Mouse (Mus musculus): ENCODE results near the gene Dram1. TPM values are rescaled to one million over a fixed set of nuclear protein-coding genes. Genes with fewer than 3 reads are reported as not detected.
A peak's percentile ranks its signal among the peaks of the same experiment; 100 is the strongest.
"Not testable (repeated sequence)": the region's sequence is repeated elsewhere in the genome, so short reads cannot be mapped to it uniquely, and the experiment has no call there.

Dram1 gene
- total RNA-seq, 2 experiments from 2014 or later: 1.6 to 2.1 TPM

DNA sequence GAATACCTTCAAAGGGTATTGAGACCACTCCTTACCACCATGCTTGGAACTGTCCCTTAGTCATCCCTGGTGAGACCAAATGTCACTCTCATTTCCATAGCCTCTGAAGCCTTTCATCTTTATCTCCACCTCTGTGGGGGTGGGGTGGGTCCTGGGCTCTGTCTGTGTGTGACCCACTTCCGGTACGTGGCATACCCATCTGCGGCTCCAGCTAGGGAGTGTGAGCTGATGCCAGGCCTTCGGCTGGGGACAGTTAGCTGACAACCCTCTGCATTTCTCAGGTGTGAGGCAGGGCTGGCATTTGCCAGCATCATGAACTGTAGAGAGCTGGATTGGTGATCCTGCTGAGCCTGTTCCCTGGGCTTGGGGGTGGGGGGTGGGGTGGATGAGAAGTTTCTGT is 10.7 kb upstream of the Dram1 start:
- no peak for DNase-seq
- intact Hi-C loops (cut with DNase I): no loop called here

DNA sequence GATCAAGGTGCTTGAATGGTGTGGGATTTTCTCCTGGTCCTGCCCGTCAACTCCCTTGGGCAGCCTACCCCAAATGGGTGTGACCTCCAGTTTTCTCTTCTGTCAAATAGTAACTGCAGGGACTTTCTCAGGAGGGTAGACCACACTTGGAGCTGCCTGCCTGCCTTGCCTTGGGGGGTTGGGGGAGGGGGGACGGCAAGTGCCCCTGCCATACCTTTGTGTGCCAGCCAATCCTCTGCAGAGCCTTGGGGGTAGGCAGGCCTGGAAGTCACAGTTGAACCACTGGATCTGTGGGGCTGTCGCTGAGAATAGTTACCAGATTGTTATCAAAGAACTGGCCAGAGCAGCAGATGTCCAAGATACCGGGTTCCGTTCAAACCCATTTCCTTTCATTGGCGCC is 7.4 kb upstream of the Dram1 start:
- no peak for DNase-seq
- intact Hi-C loops (cut with DNase I): no loop called here

DNA sequence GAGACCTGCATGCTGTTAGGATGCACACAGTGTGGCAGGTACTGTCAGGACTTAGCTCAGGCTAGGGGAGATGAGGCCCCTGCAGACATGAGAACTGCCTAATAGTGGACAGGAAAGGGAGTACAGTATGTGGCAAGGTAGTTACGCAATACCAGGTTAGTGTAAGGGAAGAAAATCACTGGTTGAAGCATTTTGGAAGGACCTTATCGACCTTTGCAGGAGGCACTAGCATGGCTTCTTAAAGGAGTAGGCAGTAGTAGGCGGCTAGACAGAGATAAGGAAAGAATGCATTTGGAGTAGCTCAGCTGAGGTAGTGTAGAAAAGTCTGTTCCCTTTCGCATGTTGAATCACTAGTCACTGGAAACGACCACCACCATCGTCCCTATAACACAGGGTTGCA is 6.9 kb upstream of the Dram1 start:
- DNase-seq: no peak

DNA sequence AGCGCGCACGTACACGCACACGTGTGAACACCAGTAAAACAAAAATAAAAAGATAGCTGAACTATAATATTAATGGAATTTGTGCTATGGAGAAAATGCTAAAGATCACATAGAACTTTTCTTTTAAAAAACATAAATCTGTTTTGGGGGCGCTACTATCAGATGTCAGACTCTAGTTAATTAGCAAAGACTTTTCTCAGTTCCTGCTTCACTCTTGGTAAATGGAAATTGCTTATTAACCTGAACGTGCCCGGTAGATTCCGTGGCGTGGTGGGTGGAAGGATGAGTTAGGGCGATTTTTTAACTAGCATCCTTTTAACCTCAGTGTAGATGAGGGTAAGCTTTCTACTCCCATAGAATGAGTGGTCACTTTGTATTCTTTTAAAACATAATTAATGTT is 6.4 kb upstream of the Dram1 start:
- DNase-seq: no peak
- intact Hi-C loops (cut with DNase I): no loop called here

More for the DNA sequence above, 6.9 kb upstream of the Dram1 start:
- intact Hi-C loops (cut with DNase I): no loop called here

DNA sequence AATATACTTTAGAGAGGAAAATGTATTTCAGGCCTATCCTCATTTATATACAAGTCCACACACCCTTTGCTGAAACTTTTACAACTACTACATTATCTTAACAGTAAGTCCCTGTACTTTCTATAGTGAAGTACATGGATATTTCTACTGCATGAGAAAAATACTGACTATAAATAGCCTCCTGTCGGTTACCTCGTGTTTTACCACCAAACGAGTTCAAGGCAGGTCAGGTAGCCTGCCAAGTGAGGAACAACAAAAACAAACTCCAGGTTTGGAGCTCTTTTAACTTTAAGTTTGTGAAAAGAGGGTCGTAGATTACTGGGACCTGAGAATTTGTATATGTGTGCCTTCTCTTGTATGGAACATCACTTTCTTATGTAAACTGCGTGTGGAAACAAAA is 5.2 kb upstream of the Dram1 start:
- intact Hi-C loops (cut with DNase I): no loop called here
- DNase-seq: no peak

DNA sequence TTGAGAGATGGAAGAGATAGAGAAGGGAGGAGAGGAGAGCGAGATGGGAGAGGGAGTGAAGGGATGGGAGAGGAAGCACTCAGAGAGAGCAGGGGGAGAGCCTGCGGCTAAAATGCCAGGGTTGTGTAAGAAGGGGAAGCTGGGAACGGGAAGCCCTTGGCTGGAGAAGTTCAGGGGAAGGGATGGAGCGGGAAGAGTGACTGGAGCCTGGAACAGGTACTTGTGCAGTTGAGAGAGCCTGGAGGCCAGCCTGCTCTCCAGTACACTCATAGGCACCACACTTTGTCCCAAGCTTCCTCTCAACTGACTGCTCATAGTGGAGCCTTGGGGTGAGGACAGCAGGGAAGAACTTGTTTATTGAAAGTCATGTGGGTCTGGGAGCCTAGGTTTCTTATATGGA is 4.6 kb upstream of the Dram1 start:
- intact Hi-C loops (cut with DNase I): no loop called here

DNA sequence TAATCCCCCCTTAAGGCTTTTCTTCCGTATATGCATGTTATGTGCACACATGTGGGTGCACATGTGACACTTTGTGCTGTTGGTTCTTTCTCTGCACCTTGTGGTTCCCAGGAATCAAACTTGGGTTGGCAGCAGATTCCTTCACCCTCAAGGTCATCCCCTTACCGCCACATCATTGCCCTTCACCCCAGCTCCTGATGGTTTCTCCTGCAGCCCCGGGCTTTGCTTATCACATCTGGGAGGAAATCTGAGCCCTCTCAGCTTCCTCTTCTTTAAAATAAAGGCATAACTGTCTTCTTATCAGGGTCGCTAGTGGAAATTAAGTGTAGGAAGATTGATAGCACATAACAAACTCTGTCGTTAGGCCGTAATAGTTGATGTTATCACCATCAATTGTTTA is 3.1 kb upstream of the Dram1 start:
- intact Hi-C loops (cut with DNase I): no loop called here

More for the DNA sequence above, 4.6 kb upstream of the Dram1 start:
- no peak for DNase-seq

DNA sequence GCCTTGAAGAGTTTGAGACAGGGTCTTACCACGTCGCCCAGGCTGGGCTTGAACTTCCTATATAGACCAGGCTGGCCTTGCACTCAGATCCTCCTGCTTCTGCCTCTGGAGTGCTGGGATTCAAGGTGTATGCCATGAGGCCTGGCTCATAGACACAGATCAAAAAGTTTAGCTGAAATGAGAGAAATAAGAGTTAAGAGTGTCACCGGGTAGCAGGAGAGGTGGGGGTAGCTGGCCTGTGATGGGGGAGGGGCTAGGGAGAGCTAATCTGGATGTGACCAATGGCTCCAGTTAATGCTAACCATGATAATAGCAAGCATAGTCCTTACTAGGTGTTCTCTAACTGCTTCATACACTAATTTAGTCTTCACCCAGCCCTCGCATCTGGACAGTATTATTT is 2.4 kb upstream of the Dram1 start:
- intact Hi-C loops (cut with DNase I): loop anchor here (2.0 kb wide), 1 partner anchor 46 kb away; no protein-coding TSS in a partner anchor

More for the DNA sequence above, 3.1 kb upstream of the Dram1 start:
- DNase-seq: no peak

DNA sequence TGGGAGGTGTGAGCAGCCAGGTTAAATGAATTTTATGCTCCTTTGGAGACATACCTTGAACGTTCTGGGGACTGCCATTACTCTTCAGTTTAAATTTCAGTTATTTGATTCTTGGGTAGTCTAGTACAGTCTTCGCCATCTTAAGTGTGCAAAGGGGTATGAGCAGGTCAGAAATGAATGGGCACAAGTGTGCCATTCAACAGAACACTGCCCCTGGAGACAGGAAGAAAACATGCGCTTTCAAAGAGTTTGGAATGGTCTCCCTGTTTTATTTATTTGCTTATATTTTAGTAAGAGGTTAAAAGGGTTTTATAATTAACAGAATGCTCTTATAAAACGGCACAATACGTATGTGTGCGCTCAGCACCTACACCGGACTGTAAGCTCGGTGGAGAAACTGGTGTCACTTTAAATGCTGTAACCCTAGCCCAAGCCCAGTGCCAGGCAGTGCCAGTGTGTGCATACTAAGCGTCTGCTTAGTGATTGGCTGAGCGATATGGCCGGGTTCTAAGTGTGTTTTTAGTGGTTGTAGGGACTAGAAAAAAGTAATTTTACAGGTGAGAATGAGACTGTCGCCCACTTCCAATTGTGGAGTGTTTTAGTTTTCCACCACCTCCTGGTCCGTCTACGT is 1.7 kb upstream of the Dram1 start:
- intact Hi-C loops (cut with DNase I): loop anchor here (2.0 kb wide), 1 partner anchor 46 kb away; no protein-coding TSS in a partner anchor
- no peak for DNase-seq

More for the DNA sequence above, 2.4 kb upstream of the Dram1 start:
- no peak for DNase-seq

DNA sequence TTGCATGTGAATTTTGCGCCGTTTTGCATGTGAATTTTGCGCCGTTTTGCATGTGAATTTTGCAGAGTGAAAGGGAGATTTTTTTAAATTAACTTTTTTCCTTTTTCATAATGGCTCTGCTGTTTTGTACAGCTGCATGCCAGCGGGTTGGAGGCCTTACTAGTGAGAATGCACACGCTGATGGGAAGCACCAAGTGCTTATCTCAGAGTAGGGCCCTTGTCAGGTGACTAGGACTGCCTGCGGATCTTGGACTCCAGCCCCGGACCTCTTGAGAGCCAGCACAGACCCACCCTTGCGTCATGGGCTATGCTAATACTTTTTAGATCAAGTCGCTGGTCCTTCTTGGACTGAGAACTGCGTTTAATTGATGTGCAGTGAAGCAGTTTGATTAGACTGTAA is 1.1 kb upstream of the Dram1 start:
- DNase-seq: peak; percentile 35
- intact Hi-C loops (cut with DNase I): loop anchor here (2.0 kb wide), 1 partner anchor 47 kb away; no protein-coding TSS in a partner anchor

DNA sequence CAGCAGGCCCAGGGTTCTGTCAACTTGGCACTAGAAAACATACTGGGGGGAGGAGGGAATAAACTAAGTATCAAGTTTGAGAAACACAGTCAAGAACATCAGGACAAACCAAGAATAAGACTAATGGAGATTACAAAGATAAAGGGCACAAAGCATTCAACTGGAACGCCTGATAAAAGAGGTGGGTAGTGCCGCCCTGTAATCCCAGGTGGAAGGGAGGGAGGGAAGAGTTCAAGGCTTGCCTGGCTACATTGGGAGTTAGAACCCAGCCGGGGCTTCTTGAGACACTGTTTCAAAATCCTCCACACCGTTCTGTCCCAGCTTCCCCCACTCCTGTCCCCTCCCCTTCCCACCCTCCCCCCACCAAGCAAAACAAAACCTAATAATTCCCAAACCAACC is 1.2 kb downstream of the Dram1 start:
- intact Hi-C loops (cut with DNase I): loop anchor here (5.0 kb wide), 1 partner anchor 290 kb away; no protein-coding TSS in a partner anchor
- DNase-seq: no peak

DNA sequence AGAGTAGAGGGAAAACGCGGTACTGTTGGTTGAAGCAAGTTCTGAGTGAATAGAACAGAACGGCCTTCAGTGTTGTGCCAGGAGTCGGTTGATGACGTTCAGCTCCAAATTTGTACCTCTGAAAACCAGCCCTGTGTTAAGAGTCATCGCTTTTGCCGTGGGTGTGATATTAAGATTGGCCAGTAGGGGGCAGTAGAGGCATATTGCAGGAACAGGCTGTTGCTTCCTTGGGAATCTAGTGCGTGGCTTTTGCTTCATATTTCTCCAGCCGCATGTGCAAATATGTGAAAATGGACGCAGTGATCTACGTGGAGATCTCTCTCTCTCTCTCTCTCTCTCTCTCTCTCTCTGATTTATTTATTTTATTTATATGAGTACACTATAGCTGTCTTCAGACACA is 2.1 kb downstream of the Dram1 start:
- intact Hi-C loops (cut with DNase I): loop anchor here (5.0 kb wide), 1 partner anchor 291 kb away; no protein-coding TSS in a partner anchor
- peak; percentile 84 for DNase-seq

DNA sequence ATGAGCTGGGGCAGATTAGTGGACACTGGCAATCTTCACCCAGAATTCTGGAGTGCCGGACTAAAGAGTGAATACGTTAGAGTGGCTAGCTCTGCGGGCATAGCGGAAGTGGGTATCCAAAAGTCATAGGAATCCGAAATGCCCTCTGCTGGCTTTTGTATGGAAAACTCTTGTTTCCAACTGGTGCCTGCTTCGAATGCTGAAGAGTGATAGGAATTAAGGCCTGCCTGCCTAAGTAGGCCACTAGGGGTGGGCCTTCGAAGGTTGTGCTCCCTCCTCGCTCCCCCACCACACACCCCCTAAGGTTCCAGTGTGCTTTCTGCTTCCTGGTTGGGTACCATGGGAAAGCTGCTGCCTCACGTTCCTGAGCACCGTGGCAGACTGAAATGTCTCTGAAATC is 3.9 kb downstream of the Dram1 start:
- intact Hi-C loops (cut with DNase I): loop anchor here (5.0 kb wide), 1 partner anchor 292 kb away; no protein-coding TSS in a partner anchor
- DNase-seq: no peak

DNA sequence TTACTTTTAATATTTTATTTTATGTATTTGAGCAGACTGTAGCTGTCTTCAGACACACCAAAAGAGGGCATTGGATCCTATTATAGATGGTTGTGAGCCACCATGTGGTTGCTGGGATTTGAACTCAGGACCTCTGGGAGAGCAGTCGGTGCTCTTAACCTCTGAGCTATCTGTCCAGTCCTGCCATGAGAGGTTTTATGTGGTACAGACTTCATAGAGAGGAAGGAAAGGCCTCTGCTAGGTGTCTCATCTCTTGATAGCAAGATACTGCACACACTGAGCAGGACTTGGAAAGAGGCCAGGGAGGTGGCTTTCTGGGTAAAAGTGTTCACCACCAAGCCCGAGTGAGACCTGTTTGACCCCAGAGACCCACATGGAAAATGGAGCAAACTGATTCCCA is 5.9 kb downstream of the Dram1 start:
- DNase-seq; intact Hi-C loops (cut with DNase I): not testable (repeated sequence)

DNA sequence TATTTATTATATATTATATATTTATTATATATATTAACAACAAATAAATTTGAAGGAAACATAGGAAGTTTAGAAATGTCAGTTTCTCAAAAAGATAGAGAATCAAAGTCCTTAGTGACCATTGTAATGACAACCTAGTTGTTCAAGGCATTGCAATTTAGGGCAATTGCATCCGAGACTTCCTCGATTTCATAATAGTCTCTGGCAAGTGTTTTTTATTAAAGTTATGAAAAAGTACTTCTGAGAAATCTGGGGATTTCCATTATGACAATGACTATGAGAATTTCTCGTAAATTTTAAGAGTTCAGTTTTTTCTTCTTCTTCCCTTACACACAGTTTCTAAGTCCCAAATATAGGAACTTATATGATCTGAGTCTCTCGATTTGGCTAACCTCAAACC is 6.4 kb downstream of the Dram1 start:
- DNase-seq: no peak
- intact Hi-C loops (cut with DNase I): no loop called here

DNA sequence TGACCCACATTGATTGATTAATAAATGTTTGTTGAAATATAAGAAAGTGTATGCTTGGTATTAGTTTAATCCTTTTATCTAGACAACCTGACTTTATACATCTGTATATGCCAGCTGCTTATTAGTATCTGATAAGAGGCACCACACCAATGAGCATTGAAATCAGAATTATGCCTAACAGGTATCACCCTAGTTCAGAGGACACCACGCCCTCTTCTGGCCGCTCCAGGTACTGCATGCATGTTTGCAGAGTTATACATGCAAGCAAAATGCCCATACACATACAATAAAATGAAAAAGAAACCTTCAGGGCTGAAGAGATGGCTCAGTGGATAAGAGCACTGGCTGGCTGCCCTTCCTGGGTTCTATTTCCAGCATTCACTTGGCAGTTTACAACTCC is 7.1 kb downstream of the Dram1 start:
- no peak for DNase-seq

DNA sequence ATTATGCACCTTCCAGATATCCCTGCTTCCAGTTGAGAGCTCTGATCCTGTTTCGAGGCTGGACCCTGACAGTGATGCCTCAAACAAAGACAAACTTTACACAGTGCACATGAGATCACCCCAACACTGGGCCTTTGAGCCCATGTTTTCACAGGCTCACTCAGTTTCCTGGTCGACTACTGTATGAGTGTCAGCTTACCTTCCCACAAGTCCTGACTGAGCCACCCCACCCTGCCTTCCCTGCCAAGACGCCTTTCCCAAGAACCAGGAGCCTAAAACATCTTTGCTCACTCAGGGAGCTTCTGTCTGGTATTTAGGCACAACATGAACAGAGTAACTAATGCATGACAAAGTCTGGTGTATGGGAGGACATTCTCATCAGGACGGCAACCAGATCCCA is 9.6 kb downstream of the Dram1 start:
- intact Hi-C loops (cut with DNase I): no loop called here

More for the DNA sequence above, 7.1 kb downstream of the Dram1 start:
- intact Hi-C loops (cut with DNase I): no loop called here

DNA sequence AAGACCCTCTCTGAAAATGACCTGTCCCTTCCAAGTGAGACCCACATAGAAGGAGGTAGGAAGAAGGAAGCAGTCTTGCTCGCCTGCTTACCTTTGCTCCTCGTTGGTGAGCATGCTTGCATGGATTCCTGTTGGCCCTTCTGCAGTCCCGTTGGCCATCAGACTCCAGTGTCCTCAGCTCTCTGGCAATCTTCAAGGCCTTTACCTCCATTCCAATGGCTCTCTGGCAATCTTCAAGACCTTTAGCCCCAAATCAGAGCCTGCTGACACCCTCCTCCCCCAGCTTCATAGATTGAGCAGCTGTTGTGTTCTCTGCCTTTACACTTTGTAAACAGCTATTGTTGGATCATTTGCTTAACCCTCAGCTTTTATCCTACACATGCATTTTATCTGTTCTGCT is 14.7 kb downstream of the Dram1 start:
- intact Hi-C loops (cut with DNase I): no loop called here
- DNase-seq: no peak

More for the DNA sequence above, 9.6 kb downstream of the Dram1 start:
- no peak for DNase-seq

DNA sequence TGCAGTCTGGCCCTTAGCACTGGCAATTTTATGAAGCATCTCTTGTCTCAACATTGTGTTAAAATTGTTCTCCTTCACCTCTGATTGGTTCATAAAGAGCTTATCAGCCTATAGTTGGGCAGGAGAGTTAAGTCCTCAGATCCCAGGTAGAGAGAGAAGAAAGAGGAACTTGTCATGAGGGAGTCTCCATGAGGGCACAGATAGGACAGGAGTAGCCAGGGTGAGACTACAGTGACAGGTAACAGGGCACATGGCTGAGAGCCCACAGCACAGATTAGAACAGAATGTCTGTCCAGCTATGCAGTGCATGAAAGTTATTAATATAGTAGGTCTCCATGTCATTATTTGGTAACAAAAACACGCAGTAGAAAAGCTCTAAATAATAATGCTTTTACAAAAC is 16.7 kb downstream of the Dram1 start:
- intact Hi-C loops (cut with DNase I): no loop called here
- no peak for DNase-seq

DNA sequence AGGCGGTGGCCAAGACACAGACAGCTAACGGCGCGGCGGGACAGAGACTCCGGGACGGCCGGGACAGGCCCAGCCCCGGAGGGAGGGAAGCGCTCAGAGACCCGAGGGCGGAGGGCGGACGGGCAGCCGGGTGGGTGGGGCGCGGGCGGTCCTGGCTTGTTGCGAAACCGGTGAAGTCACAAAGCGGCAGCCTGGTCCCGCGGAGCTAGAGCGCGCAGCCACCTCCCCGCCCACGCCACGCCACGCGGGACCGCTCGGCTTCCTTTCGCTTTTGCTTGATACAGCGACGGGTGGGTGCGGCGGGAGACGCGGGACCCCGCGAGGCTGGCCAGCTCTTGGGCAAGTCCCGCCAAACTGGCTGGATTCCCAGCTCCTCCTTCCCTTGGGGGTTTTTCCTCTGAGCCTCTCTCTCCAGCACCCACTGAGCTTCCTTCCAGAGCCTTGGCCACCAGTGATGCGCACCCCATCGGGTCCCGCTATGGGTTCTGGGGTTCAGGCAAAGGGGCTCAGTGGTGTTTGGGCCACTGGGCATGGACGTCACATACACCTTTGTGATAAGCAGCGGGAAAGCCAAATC is 21.8 kb downstream of the Dram1 start:
- intact Hi-C loops (cut with DNase I): no loop called here
- DNase-seq: peak; percentile 52

DNA sequence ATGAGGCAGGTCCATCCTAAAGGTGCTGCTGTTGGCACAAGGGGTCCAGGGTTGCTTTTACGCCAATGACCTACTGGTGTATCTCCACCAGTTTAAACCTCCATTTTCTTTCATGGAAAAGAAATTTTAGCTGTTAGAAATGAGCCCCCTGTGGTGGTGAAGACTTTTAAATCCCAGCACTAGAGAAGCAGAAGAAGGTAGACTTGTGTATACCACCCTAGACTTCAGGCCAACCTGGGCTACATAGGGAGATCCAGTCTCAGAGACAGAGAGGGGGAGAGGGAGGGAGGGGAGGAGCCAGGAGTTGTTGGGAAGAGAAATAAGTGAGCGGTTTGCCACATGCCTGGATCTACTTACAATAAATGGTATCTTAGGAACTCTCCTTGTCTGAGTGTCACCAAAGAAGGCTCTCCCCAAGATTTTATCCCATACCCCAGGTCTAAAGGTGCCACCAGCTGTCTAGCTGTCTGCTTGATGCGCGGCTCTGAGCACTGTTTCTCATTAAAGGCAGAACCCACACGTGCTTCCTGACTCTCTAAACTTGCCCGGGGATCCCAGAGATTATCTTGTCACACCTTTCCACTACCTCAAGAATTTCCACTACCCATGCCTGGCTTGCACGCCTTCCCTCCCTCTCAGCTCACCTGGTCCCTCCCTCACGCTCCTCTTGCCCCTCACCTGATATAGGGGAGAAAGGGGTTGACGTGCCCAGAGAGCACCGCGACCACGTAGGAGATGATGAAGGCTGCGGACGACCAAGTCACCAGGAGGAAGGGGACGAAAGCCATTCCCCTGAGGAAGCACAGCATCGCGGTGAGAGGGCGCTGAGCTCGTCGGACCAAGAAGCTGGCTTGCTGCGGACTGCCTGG is 22.5 kb downstream of the Dram1 start:
- intact Hi-C loops (cut with DNase I): no loop called here
- no peak for DNase-seq
